Mouse (Mus musculus) spleen, postnatal 14 days (tissue): ENCODE measurements around the gene Shb.

Experiments used
- DNase-seq, 2 experiments: peaks; one replicate each; pipeline ENCODE4 v3.0.0; 2021 to 2022; ENCODE audit warnings: low spot score in 2 of 2

Gene Shb

DNA sequence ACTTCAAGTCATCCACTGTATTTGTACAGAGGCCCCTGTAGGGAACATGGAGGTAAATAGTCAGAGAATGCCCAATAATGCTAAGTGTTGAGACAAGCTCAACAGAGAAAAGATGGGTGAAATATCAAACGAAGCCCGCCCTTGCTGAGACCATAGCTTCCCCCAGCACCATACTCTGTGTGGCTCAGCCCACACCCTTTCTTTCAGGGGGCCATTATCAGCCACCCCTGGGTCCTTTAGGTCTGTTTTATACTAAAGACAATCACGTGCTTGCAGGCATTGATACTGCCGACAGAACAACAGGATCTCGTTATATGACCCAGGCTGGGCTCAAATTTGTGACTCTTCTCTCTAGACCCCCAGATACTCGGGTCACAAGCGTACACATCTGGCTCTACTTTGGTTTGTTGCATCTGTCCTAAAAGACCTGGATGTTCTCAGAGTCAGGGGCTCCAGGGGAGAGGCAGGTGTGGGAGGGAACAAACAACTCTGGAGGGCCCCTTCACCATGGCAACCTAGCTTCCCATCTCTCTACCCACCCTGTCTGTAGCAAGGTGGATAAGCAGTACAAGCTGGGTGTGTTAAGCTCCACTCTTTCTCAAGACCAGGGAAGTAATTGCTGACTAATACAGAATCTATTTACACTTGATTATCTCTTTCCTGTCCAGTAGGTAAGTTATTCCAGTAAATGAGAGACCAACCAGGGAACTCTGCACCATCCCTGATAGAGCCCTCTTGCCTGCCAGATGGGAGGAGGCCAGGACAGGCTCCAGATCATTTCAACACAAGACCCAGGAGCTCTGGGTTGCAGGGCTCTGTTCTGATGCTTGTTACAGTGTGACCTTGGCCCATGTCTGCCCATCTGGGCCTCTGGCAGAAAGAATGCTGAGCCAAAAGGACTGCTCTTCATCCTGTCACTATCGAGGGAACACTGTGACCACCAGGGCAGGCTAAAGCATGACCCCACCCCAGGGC lies 48.7 kb downstream of the Shb start:
- no peak for DNase-seq

DNA sequence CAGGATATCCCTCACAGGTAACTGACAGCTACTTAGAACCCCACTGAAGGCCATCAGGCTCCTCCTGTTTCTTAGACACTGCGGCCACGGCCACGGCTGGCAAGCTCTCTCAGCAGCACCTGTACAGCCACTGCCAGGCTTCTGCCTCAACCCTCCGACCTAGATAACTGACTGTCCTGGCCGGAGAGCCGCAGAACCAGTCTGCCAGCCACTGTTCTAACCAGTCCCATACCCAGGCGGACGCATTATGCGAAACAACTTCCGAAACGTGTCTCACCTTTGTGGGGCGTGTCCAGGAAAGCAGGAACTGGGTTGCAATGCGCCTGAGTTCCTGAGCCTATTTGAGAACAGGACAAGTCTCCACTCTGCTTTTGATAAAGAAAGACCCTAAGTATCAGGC lies 50.0 kb downstream of the Shb start:
- DNase-seq = no peak

DNA sequence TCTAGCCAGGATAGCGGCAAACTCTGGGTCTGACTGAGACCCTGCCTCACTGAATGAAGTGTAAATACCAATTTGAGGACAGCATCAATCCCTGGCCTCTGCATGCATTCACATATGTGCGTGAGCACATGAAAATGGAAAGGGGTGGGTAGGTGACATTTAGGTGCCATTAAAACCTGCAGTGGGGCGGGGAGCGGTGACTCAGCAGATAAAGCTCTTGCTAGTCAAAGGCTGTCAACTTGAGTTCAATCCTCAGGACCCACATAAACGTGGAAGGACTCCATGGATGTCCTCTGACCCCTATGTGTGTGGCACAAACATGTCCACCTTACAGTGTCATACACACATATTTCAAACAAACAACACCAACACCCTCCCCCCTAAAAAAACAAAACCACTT lies 50.8 kb downstream of the Shb start:
- no peak for DNase-seq

DNA sequence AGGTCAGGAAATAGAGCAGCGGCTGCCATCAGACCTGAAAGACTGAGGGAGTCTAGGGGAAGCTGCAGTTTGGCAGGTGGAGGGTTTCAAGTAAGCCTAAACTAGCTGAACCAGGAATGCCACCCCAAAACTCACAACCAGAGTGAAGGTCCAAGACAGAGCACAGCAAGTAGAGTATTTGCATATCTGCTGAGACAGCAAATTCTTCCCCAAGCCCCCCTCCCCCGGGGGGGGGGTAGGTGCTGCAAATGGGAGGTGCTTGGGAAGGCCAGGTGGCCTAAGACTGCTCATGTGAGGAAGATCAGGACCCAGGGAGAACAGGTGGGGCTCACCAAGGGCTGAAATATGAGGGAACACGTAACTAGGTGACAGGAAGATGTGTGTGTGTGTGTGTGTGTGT lies 51.7 kb downstream of the Shb start:
- DNase-seq = no peak

DNA sequence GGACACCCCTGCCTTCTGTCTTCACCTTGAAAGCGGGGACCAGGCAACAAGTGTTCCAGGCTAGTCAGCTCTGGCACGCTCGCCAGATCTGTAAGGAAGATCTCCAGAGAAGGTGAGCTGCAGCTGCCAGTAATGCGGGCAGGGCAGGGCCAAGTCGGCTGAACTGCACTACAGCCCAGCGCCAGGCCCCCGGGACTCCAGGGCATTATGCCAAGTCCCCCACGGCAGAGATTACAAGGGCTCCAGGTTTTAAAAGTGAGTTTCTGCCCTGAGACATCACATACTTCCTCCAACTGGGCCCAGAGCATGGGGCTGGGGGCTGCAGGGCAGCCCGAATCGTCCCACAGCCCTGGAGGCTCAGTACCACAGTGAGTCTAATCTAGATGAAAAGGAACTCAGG lies 52.8 kb downstream of the Shb start:
- no peak for DNase-seq

DNA sequence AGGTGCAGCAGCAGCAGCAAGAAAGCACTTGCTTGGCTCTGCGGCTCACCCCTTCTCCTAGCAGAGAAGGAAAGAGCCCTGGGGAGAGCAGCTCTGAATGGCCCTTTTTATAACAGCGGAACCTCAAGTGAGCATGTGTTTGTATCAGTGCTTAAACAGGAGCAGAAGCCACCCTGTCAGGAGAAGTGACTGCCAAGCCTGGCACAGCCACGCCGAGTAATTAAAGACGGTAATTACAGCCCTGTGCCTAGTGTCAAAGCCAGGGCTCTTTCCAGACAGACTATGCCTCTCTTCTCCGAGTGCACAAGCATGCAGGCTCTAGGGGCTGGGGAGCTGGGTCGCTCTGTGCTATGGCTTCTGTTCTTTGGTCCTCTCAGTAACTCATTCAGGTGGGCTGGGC lies 54.1 kb downstream of the Shb start:
- no peak for DNase-seq

DNA sequence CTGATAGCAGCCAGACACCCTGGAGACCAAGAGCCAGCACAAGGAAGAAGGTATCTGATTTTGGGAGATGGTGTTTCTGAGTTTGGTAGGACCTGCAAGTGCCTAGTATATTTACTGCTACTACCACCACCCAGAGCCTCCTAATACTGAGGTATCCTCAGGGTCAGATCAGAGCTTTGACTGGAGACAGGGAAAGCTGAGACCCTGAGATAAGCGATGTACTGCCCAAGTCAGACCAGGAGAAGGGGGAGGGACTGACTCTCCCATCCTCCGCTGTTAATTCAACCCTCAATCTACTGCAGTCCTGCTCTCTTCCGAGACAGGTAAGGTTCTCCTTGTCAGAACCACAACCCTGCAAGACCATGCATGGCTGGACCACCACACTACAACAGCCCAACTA lies 55.2 kb downstream of the Shb start:
- no peak for DNase-seq

DNA sequence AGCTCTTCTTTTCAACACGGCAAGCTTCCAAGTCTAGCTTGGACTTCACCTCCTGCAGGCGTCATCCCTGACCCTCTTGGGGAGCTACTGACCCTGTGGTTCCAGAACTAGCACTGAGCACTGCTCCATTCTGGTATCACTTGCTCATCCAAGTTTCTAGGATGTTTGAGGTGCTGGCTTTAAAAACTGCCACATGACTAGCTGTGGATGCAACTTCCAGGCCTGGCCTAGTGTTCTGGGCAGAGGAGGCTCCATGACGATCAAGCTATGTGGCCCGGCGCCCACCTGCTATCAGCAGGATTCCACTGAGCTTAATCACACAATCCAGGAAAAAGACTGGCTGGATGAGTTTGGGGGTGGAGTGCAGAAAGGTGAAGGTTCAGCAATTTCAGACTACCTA lies 57.4 kb downstream of the Shb start:
- no peak for DNase-seq

DNA sequence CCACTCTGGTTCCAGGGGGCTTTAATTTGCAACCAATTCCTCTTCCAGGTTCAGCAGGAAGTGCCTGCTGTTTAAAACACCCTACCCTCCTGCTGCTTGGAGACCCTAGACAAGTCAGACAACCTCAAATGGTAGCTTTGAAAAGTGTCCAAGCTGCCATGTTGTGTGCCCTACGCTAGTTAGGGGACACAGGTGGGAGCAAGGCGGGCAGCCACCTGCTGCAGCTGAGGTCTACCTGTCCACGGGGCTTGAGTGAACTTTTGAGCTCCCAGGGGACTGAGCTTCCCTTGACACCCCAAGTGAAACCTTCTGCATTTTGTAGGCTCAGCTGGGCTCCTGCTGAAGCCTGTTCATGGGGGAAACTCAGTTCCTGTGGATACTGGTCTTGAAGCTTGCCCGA lies 58.1 kb downstream of the Shb start:
- no peak for DNase-seq

DNA sequence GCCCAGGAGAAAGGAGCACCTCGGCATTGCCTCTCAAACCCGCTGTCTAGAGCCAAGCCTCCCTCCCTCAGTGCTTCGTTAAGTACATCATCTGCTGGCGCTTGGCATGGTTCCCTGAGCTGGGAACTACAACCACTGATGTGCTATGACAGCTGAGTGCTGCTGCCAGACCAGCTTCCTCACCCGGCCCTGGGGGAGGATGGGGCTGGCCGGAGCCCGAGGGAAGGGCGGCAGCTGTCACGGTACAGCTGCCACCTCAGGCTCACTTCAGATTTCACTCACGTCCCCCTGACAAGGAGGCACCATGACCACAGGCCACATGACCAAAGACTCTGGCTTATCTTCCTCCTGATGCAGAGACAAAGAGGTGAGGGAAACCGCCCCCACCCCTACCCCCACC lies 59.1 kb downstream of the Shb start:
- peak in 1 of 2 experiments; percentile 31 for DNase-seq

DNA sequence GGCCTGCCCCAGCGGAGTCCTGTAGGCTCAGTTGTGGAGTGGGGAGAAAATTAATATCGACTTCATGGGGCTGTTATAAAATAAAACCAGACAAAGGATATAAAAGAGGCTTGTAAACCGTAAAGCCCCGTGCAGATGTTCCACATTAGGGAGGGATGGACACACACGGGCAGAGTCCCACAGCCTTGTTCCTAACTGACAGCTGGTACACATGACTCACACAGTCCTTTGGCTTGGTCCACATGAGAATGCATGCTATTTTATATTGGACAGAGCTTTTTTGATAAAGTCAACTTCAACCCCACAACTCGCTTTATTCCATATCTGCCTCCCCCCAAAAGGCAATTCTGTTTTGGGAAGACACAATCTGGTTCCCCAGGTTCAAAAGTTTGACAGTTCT lies 59.6 kb downstream of the Shb start:
- no peak for DNase-seq

DNA sequence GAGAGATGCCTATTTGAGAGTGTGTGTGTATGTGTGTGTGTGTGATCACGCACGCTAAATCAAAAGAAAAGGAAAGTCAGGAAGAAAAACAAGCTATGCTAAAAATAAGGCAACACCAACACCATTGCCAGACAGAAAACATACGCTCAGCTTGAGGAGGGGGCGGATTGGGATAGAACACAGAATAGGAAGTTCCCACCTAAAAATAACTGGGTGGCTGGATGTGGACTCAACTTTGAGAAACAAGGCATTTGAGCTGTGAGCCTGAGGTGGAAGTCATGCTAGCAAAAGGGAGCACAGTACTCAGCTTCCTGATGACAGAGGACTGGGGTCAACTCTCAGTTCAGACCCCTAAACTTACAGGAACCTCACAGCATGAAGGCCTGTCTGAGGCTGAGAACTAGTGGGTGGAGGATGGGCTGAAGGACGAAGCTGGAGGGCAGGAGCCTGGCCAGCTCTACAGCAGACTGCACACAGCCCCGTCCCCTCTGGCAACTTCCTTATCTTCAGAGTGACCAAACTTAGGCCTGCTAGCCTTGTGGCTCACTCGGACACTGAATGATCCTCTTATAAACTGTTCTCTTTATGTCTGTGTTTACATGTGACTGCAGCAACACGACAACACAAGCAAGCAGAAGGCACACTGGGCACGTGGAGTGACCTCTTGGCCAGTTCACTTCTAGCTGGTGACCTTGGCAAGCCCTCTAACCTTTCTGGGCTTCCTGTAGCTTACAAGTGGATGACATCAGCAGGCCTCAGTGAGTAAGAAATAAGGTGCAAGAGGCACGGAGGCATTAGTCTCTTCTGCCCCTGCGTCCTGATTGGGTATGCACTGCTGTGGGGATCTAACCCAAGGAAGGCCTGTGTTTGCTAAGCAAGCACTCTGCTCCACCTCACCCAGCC lies 60.4 kb downstream of the Shb start:
- DNase-seq = no peak

DNA sequence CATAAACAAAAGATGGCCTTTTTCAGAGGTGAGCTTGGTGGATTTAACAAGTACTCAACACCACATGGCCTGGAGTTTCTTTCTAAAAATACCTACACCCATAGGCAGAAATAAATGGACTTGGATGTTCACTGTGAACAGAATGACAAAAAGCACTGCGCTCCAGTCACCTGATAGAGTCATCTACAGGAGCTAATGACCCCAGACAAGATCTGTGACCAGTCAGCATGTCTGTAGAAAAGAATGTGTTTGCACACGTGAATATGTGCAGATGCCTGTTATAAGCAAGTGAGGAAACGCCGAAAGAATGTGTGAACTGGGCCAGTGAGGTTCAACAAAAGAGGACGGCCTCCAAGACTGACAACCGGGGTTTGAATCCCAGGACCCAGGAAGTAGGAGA lies 63.2 kb downstream of the Shb start:
- DNase-seq = no peak

DNA sequence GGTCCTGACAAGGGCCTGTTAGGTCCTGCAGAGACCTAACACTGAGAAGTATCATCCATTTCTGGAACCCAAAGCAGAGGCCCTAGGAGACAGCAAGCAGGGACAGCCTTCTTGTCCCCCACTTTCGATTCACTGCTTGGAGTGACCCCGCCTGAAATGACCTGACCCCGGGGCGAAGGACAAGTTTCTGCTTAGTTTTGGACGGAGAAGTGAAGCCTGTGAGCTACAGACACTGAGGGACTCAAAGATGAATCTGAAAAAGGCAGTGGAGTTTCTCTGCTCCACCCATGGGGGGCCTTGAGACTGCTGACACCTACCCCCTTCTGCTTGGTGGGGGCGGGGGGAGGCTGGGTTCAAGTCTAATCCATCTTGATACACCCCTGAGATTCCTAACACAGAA lies 63.8 kb downstream of the Shb start:
- no peak for DNase-seq

DNA sequence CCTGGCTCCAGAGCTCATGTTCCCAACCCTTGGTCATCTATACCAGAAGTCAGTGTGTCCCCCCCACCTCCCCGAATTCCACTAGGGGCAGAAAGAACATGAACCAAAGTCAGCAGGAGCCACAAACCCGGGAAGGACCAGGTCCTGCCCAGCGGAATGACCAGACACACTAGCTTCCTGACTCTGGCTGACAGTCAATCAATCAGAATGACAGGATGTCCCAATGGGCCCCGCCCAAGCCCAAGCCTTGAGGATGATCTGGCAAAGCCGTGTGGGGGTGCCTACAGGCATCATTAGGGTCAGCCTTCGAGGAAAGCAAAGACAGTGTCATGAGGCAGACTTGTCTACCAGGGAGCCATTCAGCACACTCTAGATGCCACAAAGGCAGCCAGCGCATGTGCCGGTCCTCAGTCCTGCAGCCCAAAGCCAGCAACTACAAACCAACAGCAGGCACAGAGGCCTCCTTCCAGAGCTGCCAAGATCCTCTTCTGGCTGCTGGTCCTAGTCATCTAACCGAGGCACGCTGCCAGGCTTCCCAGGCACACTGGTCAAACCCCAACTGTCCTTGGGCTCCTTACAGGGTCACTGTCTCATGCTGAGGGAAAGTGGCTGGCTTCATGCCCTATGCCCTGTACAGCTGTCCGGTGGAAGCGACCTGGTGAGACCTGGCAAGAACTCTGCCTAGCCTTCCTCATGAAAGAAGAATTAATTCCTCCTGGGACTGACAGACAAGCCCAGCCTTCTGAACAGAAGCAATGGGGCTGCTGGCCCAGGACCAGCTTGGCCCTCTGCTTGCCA lies 65.0 kb downstream of the Shb start:
- DNase-seq = no peak

DNA sequence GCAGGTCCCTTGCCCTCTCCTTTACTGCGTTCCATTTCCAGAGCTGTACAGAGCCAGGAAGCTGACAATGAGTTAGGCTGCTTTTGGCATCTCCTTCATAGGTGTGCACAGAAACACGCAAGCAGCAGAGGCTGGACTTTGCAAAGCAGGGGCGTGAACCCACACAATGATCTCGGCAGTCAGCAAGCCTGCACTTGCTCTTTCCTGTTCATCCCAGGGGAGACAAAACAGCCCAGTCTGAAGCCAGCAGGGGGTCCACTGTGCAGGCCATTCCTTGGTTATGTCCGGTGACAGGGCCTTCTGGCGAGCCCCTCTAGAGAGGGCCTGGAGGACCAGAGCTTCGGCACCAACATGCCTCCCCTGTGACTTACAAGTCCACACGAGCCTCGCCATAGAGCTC lies 67.3 kb downstream of the Shb start:
- no peak for DNase-seq

DNA sequence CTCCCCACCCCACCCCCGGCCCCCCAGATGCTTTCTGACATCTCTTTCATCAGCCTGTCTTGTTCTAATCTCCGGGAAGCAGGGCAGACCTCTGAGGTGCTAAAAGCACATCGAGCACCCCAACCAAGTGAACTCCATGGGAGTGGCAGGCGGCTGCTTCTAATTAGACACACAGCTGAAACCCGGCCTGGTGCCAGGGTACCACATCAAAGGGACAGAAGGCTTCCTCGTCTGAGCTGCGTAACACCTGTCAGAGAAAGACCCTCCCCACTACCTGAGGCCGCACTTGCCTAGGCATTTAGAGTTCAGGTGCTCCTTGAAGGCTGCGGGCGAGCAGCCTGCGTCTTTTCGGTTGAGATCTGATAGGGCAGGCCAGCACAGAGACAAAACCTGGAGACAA lies 67.7 kb downstream of the Shb start:
- no peak for DNase-seq

DNA sequence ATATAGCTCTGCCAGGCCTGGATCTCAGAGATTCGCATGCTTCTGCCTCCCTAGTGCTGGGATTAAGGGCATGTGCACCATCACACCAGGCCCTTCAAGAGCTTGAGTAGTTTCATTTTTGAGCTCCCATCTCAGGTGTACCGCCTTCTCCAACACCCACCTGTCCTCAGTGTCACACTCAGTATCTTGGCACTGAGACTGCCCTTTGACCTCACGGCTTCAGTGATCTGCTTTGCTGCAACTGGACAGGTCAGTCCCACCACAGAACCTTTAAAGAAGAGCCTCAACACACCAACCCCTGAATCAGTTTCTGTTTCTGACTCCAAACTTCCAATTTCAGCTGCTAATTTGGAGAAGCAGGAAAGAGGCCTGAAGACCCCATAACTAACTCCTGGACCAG lies 68.1 kb downstream of the Shb start:
- DNase-seq = no peak

DNA sequence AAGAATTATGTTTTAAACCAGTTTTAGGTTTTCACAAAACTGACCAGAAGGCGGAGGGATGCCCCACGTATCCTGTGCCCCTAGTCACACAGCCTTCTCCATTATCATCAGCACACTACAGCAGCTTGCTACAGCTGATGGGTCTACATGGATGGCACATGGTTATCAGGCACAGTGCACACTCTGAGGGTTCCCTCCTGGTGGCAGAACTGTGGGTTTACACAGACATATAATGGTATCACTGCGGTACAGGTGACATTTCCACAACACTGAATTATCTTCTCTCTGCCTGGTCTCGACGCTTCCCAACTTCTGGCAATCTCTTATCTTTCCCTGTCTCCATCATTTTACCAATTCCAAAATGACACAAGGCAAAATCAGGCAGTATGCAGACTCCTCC lies 69.6 kb downstream of the Shb start:
- peak in 1 of 2 experiments; percentile 14 for DNase-seq

DNA sequence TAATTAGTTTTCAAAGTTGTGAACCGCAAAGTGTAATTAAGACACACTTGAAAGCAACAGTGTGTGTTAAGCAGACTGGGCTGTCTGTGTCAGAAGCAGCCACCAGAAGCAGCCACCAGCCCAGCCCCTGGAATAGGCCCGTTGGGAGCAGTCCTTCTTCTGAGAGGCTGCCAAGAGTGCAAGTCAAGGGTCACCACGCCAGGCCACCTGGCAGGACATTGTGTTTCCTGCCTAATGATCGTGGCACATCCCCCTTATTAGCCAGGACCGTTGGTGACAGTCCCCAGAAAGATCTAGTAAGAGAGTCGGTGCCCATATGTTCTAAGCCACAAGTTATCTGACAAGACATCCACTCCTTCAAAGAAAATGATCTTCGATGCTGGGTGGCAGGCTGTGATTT lies 70.6 kb downstream of the Shb start:
- no peak for DNase-seq

DNA sequence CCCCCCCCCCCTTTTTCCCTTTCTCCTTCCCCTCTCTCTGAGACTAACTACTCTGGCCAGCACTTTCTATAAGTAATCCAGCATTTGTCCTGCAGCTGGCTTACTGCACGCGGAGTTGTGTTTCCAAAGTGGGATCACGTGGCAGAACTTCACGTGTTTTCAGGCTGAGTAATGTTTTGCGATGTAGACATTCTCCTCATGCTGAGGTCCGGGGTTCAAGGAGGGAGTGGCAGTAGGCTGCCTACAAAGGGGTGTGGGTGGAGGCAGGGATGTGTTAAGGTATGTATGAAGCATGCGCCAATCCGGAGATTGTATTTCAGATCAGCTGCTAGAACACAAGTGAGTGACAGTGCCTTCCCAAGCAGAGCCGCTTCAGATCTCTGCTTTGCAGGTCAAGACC lies 72.9 kb downstream of the Shb start:
- no peak for DNase-seq

DNA sequence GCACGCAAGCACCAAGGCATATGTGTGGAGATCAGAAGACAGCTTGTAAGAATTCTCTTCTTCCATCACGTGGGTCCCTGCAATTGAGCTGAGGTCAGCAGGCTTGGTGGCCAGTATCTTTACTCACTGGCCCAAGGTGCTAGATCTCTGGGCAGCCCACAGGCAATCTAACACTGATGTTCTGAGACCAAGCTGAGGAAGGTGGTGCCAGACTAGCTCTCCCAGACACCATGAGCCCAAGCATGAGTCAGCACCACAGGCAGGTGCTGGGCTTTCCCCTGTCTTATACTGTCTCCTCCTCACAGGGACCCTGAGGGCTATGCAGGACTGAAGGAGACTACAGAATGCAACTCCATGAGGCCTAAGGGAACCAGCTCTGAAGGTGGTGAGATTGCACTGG lies 74.7 kb downstream of the Shb start:
- no peak for DNase-seq
